Mouse (Mus musculus) neural tube, embryonic 14.5 days (tissue): ENCODE results near the gene Klc3. TPM values are rescaled to one million over a fixed set of nuclear protein-coding genes. Genes with fewer than 3 reads are reported as not detected.
A peak's percentile ranks its signal among the peaks of the same experiment; 100 is the strongest.

Experiments used
- ATAC-seq: fragments of 200-750 bp; cut with Nextera tagmentation; 2 replicates; pipeline ENCODE4 v1.8.0; 2017; ENCODE audit warnings: low read depth, mild to moderate bottlenecking, moderate TSS enrichment, moderate library complexity
- H3K27ac ChIP-seq: fragments of 300-500 bp; sonication (generic); 2 replicates; pipeline ENCODE4 v1.5.1; 2014; ENCODE audit warnings: low read depth, mild to moderate bottlenecking, control low read depth, low read length, moderate library complexity, mixed read lengths
- H3K27me3 ChIP-seq: fragments of 300-500 bp; sonication (generic); 2 replicates; pipeline ENCODE4 v1.6.1; 2014; ENCODE audit warnings: low read length; ENCODE audit not compliant: control insufficient read depth, insufficient read depth
- H3K36me3 ChIP-seq: fragments of 300-500 bp; sonication (generic); 2 replicates; pipeline ENCODE4 v1.6.1; 2014; ENCODE audit warnings: low read length, mixed read lengths; ENCODE audit not compliant: control insufficient read depth, insufficient read depth
- H3K4me1 ChIP-seq: fragments of 300-500 bp; sonication (generic); 2 replicates; pipeline ENCODE4 v1.6.1; 2014; ENCODE audit warnings: low read length; ENCODE audit not compliant: control insufficient read depth, insufficient read depth
- H3K4me2 ChIP-seq: fragments of 300-500 bp; sonication (generic); 2 replicates; pipeline ENCODE4 v1.6.1; 2014; ENCODE audit warnings: mild to moderate bottlenecking, low read depth, low read length, control low read depth
- H3K4me3 ChIP-seq: fragments of 300-500 bp; sonication (generic); 2 replicates; pipeline ENCODE4 v1.5.1; 2014; ENCODE audit warnings: low read depth, low read length, control low read depth, mixed read lengths
- H3K9ac ChIP-seq: fragments of 300-500 bp; sonication (generic); replicated peaks from 2 replicates; pipeline ENCODE4 v1.6.1; 2014; ENCODE audit warnings: low read depth, mild to moderate bottlenecking, control low read depth, low read length, mixed read lengths
- H3K9me3 ChIP-seq: fragments of 300-500 bp; sonication (generic); 2 replicates; pipeline ENCODE4 v1.6.1; 2016; ENCODE audit warnings: low read length; ENCODE audit not compliant: control insufficient read depth
- WGBS: fragments of 180-500 bp; shearing (Covaris S2); extraction: QIAGEN DNeasy Blood & Tissue Kit; methylation state at CpG from one replicate; pipeline ENCODE4 v1.1.7; 2014; 5-methylcytosine and 5-hydroxymethylcytosine counted together
- microRNA counts: library from miRNA; unstranded; fragments of <30 nt; microRNA quantifications from one replicate; lab custom pipeline; 2016
- microRNA-seq: library from miRNA; unstranded; fragments of <30 nt; microRNA quantifications from one replicate; pipeline ENCODE4, GENCODE M21; 2016
- polyA plus RNA-seq: library from polyadenylated mRNA; unstranded; fragments of >200 nt; fragmentation: Nextera tagmentation; extraction: Ambion mirVana; gene quantifications from 2 replicates; pipeline ENCODE4 v1.2.1, GENCODE M21; 2014

Klc3 gene
- polyA plus RNA-seq, 1 experiment from 2014 or later = 1.1 TPM

- WGBS = under 1% methylated on average over 31 of the region's 31 CpGs
- Histone ChIP-seq H3K27me3 (peaks cover 6% of the 10 kb centered on the region), H3K4me1 (peaks cover 28% of the 10 kb centered on the region; the same call in 1 of the 2 replicates), H3K36me3 (peaks cover 6% of the 10 kb centered on the region; the same call in 1 of the 2 replicates), H3K27ac (peak overlapping the region; percentile 87), H3K4me3 (peak overlapping the region; percentile 63), H3K9ac (peak overlapping the region; percentile 67), H3K4me2 (peak overlapping the region; percentile 64), H3K9me3 (no peaks in the 10 kb centered on the region)
- peak; percentile 94 for ATAC-seq
Measured at GRCm38 (mm10) chr7:19344938-19345471, 58.9 kb downstream of the Klc3 start.

MicroRNAs encoded within 50 kb of the gene (microRNA counts, 519-probe panel; counts per million panel counts)
- microRNA mmu-miR-343 (lab: Ali Mortazavi, UCI) = not detected

Small RNA genes within 50 kb of the gene (microRNA-seq; reads per million reads assigned to microRNA genes)
- gene Mir343 = not detected

Other genes starting within 250 kb of the Klc3 start
- gene Gipr, start 238.0 kb downstream of the Klc3 start, polyA plus RNA-seq = 0.75 and 1.8 TPM in 2 replicates
- 3.5 and 4.0 TPM in 2 replicates for gene Eml2, start 227.7 kb downstream of the Klc3 start, polyA plus RNA-seq
- 2.9 and 3.4 TPM in 2 replicates for gene Gpr4, start 191.6 kb downstream of the Klc3 start, polyA plus RNA-seq
- 36.6 and 37.6 TPM in 2 replicates for gene Opa3, start 175.8 kb downstream of the Klc3 start, polyA plus RNA-seq
- gene Vasp, start 132.3 kb downstream of the Klc3 start, polyA plus RNA-seq = 17.4 and 40.9 TPM in 2 replicates
- 0.66 and 0.75 TPM in 2 replicates for gene Ppm1n, start 124.0 kb downstream of the Klc3 start, polyA plus RNA-seq
- gene Rtn2, start 121.5 kb downstream of the Klc3 start, polyA plus RNA-seq = 115 and 118 TPM in 2 replicates
- not detected in 2 replicates for gene Fosb, start 94.1 kb downstream of the Klc3 start, polyA plus RNA-seq
- gene Ercc1, start 59.3 kb downstream of the Klc3 start, polyA plus RNA-seq = 90.4 and 98.9 TPM in 2 replicates
- 19.1 and 21.5 TPM in 2 replicates for gene Cd3eap, start 44.6 kb downstream of the Klc3 start, polyA plus RNA-seq
- gene Ppp1r13l, start 44.4 kb downstream of the Klc3 start, polyA plus RNA-seq = 1.4 and 1.7 TPM in 2 replicates
- gene Ercc2, start 22.1 kb downstream of the Klc3 start, polyA plus RNA-seq = 11.4 TPM in 2 replicates
- gene Ckm, start 672 bp upstream of the Klc3 start, polyA plus RNA-seq = 0.63 and 2.0 TPM in 2 replicates
- 17.0 and 19.2 TPM in 2 replicates for gene Mark4, start 54.7 kb upstream of the Klc3 start, polyA plus RNA-seq
- gene Exoc3l2, start 59.2 kb upstream of the Klc3 start, polyA plus RNA-seq = 0.71 TPM in 2 replicates
- 2.8 and 3.2 TPM in 2 replicates for gene Bloc1s3, start 104.3 kb upstream of the Klc3 start, polyA plus RNA-seq
- 31.7 and 33.8 TPM in 2 replicates for gene Trappc6a, start 104.3 kb upstream of the Klc3 start, polyA plus RNA-seq
- 0.52 and 1.2 TPM in 2 replicates for gene Nkpd1, start 113.7 kb upstream of the Klc3 start, polyA plus RNA-seq
- gene Ppp1r37, start 159.0 kb upstream of the Klc3 start, polyA plus RNA-seq = 8.1 and 15.8 TPM in 2 replicates
- 0.13 and 0.27 TPM in 2 replicates for gene Zfp296, start 173.2 kb upstream of the Klc3 start, polyA plus RNA-seq
- 150 and 153 TPM in 2 replicates for gene Gemin7, start 173.5 kb upstream of the Klc3 start, polyA plus RNA-seq
- 49.7 and 51.3 TPM in 2 replicates for gene Clasrp, start 200.4 kb upstream of the Klc3 start, polyA plus RNA-seq
- 6.6 and 7.3 TPM in 2 replicates for gene Relb, start 225.3 kb upstream of the Klc3 start, polyA plus RNA-seq